Mouse (Mus musculus): ENCODE measurements at regions not wholly inside any gene's neighbourhood (a gene's known extent, or its start where the extent isn't known, plus 50 kb on each side); places are given as distances from the start of the nearest gene placed in this dataset.

DNA sequence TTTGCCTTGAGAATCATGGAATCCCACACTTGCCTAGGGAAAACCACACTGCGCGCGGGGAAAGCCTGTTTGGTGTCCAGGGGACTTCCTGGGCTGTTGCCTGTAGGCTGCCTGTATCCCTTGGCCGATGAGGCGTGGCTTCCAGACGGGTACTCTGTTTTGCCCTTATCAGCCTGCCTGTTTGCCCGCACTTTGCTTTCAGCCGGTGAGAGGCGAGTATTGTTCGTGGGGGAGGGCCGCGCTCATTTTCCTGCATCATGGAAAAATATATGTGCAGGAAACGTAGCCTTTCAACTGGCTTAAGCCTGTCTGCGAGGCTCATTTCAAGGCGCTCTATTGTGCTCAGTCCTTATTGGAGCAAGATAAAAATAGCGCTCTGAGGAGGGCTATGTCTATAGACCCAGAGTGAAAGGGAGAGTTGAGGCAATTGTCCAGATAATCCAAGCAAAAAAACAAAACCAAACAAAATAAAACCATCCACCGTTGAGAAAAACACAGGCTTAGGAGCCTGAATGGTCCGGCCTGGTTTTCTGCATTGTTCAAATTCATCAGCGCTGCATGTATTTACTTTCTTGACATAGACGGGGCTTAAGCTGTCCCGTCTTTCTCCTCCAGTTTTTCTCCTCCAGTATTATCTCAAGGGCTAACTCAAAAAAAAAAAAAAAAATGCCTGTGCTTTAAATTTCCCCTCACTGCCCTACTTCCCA is 67.9 kb downstream of the Klf5 start:
- peak; percentile 24 for DNase-seq

DNA sequence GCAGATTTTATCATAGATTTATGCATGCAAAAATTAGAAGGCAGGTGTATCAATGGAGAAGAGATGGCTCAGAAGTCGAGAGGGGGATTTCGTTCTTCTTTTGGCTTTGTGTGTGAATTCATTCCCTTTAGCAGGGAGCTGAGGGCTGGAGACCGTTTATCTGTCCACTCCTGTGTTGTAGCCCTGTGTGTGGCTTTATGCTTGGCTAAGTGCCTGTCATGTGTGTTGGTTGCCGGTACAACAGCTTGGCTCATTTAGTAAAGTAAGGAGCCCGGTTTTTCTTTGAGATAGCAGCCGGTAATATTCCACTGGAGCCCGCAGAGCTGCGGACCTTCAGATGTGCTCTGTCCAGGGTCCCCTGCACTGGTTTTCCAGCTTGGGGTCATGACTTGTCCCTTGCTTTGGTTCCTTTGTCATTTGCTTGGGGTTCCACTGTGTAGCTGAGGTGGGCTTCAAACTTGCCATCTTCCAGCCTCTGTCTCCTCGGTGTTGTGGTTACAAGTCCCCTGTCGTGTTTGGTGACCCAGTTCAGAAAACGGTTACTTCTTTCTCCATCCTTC is 68.6 kb downstream of the Klf5 start:
- DNase-seq = peak; percentile 7

- DNase-seq = no peak
Measured at GRCm38 (mm10) chr14:99369366-99369765, 70.9 kb downstream of the Klf5 start.

- no peak for DNase-seq
Measured at GRCm38 (mm10) chr14:99373682-99374081, 75.2 kb downstream of the Klf5 start.

GRCm38 (mm10) chr14:99375040-99375610 is 76.6 kb downstream of the Klf5 start:
- DNase-seq = no peak

- no peak for DNase-seq
Measured at GRCm38 (mm10) chr14:99376652-99377502, 78.4 kb downstream of the Klf5 start.

- no peak for DNase-seq
Measured at GRCm38 (mm10) chr14:99381262-99382017, 82.9 kb downstream of the Klf5 start.

GRCm38 (mm10) chr14:99382051-99382450 is 83.6 kb downstream of the Klf5 start:
- DNase-seq = no peak

GRCm38 (mm10) chr14:99383170-99383569 is 84.7 kb downstream of the Klf5 start:
- DNase-seq = no peak

GRCm38 (mm10) chr14:99387581-99387980 is 89.1 kb downstream of the Klf5 start:
- no peak for DNase-seq

GRCm38 (mm10) chr14:99389306-99389705 is 90.8 kb downstream of the Klf5 start:
- DNase-seq = no peak

DNA sequence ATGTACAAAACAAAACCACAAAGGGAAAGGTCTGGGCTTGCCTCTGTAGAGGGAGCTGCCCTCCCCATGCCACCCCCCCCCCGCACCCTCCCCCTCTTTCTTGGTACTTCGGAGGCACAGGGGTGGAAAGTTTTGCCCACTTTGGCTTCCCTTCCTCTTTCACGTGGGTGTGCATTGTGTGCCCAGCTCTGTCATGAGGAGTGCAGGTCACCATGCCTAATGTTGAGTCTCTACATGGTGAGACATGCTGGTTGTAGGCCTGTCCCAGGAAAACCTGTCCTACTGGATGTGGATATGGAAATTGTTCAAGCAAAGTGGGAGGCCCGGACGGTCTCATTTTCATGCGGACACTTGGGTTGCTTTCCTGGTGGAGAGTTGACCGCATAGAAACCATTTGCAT is 93.2 kb downstream of the Klf5 start:
- DNase-seq = no peak

GRCm38 (mm10) chr14:99392813-99393212 is 94.3 kb downstream of the Klf5 start:
- DNase-seq = no peak

GRCm38 (mm10) chr14:99393611-99394010 is 95.1 kb downstream of the Klf5 start:
- DNase-seq = peak; percentile 50

- peak; percentile 16 for DNase-seq
Measured at GRCm38 (mm10) chr14:99403155-99403726, 104.8 kb downstream of the Klf5 start.

GRCm38 (mm10) chr14:99405228-99405627 is 106.7 kb downstream of the Klf5 start:
- no peak for DNase-seq

GRCm38 (mm10) chr14:99411835-99412234 is 113.3 kb downstream of the Klf5 start:
- DNase-seq = no peak

DNA sequence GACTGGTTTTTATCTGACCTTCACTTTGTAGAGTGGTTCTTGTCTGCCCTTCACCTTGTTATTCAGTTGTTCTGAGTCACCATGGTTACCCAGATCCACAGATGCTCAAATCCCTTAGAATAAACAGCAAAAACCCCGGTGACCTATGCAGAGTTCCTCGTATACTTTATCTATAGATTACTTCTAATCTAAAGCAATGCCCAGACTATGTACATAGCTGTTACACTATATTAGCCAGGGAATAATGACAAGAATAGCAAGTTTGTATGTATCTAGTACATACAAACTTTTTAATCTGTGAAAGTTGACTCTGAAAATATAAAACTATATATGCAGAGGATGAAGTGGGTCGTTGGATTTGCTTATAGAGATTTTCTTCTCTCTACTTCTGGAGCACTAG is 117.7 kb downstream of the Klf5 start:
- DNase-seq = no peak

- DNase-seq = no peak
Measured at GRCm38 (mm10) chr14:99418970-99419369, 120.5 kb downstream of the Klf5 start.

DNA sequence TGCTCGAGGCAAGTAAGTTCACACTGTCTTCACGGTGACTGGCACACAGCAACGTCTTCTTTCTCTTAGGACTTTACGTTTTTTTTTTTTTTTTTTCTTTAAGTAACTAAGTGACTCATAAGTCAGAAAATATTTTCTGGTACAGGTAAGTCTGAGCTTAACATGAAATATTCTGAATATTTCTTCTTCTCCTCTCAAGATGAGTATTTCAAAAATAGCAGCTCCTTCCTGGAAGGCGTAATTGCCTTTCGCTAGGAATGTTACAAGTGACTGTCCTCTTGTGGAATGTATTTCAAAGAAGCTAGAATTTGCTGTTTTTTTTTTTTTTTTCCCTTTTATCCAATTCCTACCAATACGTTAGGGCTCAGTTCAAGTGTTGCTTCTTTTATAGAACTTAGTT is 124.8 kb downstream of the Klf5 start:
- no peak for DNase-seq

GRCm38 (mm10) chr14:99427049-99427448 is 128.6 kb downstream of the Klf5 start:
- DNase-seq = no peak

- DNase-seq = no peak
Measured at GRCm38 (mm10) chr14:99430323-99430722, 131.8 kb downstream of the Klf5 start.
